Mouse (Mus musculus): Measurements from ENCODE around the gene Kif27. TPM values are rescaled to one million over a fixed set of nuclear protein-coding genes. Genes with fewer than 3 reads are reported as not detected.

Kif27 gene
- total RNA-seq, 2 experiments from 2014 or later = 0.59 to 0.70 TPM

DNA sequence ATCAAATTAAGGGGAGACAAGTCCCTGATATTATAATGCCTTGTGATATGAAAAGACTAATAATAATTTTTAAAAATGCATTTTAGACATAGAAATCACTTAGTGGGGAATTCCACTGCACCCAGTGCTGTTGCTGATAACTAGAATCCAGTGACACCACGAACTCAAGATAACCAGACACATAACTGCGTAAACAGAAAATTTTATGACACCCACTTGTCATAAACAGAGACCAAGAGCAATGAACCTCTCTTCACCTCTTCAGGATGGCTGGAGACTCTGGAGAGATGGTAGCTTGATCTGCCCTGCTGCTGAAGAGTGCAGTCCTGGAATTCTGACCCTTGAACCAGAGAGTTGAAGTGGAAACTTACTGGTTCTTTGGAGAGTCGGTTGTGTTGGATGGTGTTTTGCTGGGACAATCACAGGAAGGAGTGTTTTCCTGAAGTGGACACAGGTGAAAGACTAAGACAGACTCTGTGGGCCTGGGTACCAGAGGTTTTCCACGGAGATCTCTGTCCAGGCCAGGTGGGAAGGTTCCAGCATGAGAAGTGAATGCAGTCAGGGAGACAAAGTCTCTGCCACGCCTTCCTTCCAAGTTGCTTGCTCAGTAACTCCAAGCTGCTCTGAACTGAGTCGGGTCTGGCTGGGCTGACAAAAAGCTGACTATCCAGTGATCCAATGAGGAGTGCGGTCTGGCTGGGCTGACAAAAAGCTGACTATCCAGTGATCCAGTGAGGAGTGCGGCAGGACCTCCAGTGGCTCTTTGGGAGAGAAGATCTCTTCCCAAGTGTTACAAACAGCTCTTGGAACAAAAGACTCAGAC, 5.6 kb upstream of the Kif27 start:
- no peak for DNase-seq

GRCm38 (mm10) chr13:58359304-58359653, 357 bp upstream of the Kif27 start:
- DNase-seq = no peak

GRCm38 (mm10) chr13:58352996-58353395, 5.9 kb downstream of the Kif27 start:
- DNase-seq = no peak

- peak; percentile 1 to 37 for DNase-seq
Measured at GRCm38 (mm10) chr13:58350606-58351005, 8.3 kb downstream of the Kif27 start.

DNA sequence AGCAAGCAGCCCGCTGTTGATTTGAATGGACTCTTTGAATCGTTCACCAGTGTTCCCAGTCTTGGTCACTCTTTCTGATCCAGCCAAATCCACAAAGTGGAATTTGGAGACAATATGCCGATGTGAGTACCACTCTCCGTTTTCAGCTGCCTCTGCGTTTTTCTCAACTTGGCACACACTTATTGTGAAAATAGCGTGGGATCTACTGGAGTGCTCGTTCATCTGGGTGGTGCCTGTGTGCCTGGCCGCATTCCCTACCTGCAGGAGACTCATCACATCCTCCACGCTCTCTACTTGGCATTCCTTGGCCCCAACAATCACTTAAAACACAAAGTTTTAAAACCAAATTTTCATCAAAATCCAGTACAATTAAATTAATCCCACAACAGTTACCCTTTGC, 14.4 kb downstream of the Kif27 start:
- DNase-seq = no peak

GRCm38 (mm10) chr13:58337456-58337855, 21.5 kb downstream of the Kif27 start:
- DNase-seq = no peak

DNA sequence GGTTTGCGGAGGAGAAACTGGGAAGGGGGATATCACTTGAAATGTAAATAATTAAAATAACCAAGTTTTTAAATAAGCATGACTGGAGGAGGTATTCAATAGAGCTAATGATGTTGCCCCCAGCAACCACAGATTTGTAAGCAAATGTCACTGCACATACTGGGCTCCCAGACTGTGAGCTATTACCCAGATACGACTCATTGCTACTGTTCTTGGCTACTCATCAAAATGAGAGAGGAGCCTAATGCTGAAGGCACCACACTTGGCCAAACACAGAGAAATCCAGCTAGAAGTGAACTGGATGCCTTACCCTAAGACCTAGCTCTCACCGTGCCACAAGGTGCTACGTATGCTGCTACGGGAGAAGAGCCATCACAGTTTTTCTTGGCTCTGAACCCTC, 24.8 kb downstream of the Kif27 start:
- DNase-seq = no peak

GRCm38 (mm10) chr13:58317768-58318167, 41.2 kb downstream of the Kif27 start:
- DNase-seq = no peak

GRCm38 (mm10) chr13:58314991-58315390, 43.9 kb downstream of the Kif27 start:
- no peak for DNase-seq

- no peak for DNase-seq
Measured at GRCm38 (mm10) chr13:58313758-58314157, 45.2 kb downstream of the Kif27 start.

- DNase-seq = peak; percentile 63 to 70
Measured at GRCm38 (mm10) chr13:58311351-58311750, 47.6 kb downstream of the Kif27 start.

DNA sequence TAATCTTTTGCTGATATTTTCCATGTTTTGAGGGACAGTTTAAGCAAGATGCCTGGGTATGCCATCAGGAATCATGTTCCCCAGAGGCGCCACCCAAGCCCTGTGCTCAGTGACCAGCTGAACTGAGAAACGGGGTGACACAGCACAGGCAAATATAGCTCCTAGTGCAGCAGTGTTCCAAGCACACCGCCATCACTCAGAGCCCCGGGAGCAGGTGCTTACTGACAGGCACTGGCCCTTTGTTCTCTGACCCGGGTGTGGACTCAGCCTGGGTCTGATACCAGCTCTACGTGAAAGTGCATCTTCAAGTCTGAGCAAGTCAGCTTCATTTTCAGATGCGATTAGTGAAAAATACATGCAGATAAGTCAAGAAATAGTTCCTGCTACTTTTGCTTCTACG, 49.4 kb downstream of the Kif27 start:
- no peak for DNase-seq

- no peak for DNase-seq
Measured at GRCm38 (mm10) chr13:58307453-58307852, 51.5 kb downstream of the Kif27 start.

DNA sequence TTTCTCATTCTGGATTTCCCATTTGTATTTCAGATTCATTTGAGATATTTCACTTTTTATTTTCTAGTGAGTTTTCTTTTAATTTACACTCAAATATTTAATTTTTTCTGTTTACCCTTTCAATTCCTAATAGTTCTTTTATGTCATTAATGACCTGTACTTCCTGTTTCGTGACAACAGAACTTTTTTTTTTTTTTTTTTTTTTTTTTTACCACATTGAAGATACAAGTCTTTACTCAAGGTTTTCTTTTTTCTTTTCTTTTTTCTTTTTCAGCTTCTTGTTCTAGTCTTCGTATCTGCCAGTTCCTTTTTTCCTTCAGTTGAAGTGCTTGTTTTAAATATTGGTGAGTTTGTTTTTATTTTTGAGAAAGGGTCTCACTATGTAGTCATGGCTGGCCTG, 53.7 kb downstream of the Kif27 start:
- DNase-seq = no peak

- no peak for DNase-seq
Measured at GRCm38 (mm10) chr13:58302421-58303145, 56.3 kb downstream of the Kif27 start.

DNA sequence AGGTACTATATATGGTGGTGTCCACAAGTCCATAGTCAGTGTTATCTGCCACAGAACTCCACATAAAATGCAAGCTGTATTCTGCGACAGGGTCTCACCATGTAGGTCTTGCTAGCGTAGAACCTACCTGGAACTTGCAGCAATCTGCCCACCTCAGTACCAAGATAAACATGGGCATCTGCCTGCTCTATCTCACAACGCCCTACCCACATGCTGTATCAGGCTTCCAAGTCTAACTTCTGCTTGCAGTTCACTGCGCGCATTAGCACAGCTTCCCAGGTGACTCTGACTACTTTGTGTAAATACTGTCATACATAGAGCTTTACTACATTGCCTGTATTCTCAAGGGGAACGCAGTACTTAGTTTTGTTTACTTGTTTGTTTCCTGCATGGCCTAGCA, 57.0 kb downstream of the Kif27 start:
- no peak for DNase-seq

GRCm38 (mm10) chr13:58298756-58299155, 60.2 kb downstream of the Kif27 start:
- DNase-seq = no peak

- no peak for DNase-seq
Measured at GRCm38 (mm10) chr13:58295582-58295981, 63.3 kb downstream of the Kif27 start.

DNA sequence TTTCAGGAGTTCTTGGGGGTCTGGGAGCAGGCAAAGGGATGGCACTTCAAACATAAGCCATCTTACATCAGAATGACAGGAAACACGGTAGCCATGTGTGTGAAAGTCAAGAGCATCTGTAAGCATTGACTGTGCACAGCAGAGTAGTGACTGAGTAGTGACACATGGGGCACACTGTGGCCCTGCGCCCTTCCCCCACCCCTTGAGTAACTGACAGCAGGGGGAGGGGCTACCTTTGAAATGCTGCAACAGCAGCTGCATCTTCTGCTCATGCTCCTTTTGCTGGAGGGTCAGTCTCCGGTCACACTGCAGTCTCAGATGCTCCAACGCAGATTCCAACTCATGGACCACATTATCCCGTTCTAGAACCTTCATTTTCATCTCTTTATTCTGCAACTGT, 66.1 kb downstream of the Kif27 start:
- peak in 1 of 2 experiments; percentile 26 for DNase-seq

- no peak for DNase-seq
Measured at GRCm38 (mm10) chr13:58289308-58289707, 69.6 kb downstream of the Kif27 start.

DNA sequence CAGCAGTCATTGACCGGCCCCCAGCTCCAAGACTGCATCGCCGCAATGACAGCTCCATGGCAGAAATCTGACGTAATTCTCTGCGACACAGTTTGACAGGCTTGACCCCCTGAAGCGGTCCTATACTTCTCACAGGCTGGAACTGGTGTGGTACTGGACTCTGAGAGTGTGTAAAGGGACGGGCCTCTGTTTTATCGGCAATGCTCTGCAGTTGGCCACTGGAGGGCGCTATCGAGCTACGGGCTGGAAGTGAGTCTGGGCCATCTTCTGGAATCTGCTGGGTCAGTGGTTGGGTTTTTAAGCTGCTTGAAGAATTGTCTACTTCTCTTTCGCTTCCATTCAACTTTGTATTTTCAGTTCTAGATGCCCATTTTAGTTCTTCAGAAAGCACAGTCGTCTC, 71.1 kb downstream of the Kif27 start:
- peak; percentile 91 for DNase-seq

- no peak for DNase-seq
Measured at GRCm38 (mm10) chr13:58283466-58283865, 75.5 kb downstream of the Kif27 start.

- no peak for DNase-seq
Measured at GRCm38 (mm10) chr13:58281936-58282335, 77.0 kb downstream of the Kif27 start.

DNA sequence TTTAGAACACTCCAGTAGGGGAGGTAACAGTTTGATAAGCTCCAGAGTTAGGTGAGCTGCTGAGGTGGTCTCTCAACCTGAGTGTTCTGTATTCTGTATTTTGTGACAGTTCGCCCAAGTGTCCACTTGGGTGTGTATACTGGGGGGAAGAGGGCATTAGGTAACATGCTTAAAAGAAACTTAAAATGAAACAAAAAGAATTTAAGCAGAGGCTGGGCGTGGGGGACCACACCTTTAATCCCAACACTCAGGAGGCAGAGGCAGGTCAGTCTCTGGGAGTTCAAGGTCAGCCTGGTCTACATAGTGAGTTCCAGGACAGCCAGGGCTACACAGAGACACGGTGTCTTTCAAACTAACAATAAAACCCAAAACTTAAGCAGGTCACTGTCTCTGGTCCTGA, 78.4 kb downstream of the Kif27 start:
- DNase-seq = no peak

All from adrenal gland, postnatal 36 days (tissue).